Mouse (Mus musculus): ENCODE results near the gene Ppm1b.

The Ppm1b gene

GRCm38 (mm10) chr17:85026436-85026835 lies 69.9 kb downstream of the Ppm1b start:
- no peak for DNase-seq

GRCm38 (mm10) chr17:85027247-85027646 lies 70.7 kb downstream of the Ppm1b start:
- no peak for DNase-seq

DNA sequence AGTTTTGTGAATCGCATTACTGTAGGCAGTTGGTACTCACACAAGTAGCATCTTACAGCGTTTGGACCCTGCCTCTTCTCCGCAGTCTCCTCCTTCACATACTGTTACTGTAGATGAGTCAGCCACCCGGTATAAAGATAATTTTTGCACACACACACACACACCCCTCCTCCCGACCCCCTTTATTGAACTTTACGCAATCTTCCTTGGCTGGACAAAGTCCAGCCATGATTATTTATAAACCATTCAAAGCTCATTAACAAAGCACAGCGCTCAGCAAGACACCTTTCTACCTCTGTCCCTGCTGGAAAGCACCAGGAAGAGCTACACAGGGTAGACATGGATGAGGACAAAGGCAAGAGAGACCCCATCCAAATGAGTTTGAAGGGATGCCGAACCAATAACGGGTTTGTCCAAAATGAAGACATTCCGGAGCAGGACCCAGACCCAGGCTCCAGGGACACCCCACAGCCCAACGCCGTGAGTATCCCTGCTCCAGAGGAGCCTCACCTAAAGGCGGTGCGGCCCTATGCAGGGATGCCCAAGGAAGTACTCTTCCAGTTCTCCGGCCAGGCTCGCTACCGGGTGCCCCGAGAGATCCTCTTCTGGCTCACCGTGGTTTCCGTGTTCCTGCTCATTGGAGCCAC lies 71.7 kb downstream of the Ppm1b start, which contains the start of gene Slc3a1:
TSS of gene Slc3a1 (plus strand) at position 284 of the 647 bp plus-strand sequence.
- no peak for DNase-seq

GRCm38 (mm10) chr17:85028797-85029196 lies 72.3 kb downstream of the Ppm1b start:
- no peak for DNase-seq

GRCm38 (mm10) chr17:85030651-85031050 lies 74.1 kb downstream of the Ppm1b start:
- no peak for DNase-seq

GRCm38 (mm10) chr17:85033087-85033486 lies 76.5 kb downstream of the Ppm1b start:
- no peak for DNase-seq

DNA sequence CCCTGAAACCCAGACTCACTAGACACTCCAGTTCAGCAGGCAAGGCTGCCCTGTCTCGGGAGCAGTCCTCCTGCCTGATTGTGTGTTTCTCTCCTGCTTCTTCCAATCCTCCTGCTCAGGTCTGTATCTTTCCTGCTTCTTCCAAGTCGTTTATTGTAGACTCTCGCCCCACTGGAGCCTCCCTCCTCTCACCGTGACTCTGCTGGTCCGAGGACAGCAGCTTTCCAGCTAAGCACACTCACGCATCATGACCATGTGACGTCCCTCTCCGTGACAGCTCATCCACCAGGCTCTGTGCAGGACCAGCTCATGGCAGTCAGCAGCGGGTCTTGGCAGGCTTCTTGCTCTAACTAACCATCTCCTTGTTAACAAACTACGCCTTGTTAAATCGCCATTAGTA lies 77.5 kb downstream of the Ppm1b start:
- no peak for DNase-seq

GRCm38 (mm10) chr17:85037855-85038254 lies 81.3 kb downstream of the Ppm1b start:
- DNase-seq = no peak

GRCm38 (mm10) chr17:85038311-85038710 lies 81.8 kb downstream of the Ppm1b start:
- DNase-seq = no peak

DNA sequence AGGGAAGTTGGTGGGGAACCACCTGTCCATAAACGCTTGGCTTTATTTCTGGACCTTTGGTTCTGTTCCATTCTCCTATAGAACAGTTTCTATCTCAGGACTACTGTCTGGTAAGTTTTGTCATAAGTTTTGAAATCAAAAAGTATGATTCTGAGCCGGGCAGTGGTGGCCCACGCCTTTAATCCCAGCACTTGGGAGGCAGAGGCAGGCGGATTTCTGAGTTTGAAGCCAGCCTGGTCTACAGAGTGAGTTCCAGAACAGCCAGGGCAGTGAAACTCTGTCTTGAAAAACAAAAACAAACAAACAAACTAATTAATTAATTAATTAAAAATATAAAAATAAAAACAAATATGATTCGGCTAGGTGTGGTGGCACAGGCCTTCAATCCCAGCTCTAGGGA lies 82.2 kb downstream of the Ppm1b start:
- no peak for DNase-seq

DNA sequence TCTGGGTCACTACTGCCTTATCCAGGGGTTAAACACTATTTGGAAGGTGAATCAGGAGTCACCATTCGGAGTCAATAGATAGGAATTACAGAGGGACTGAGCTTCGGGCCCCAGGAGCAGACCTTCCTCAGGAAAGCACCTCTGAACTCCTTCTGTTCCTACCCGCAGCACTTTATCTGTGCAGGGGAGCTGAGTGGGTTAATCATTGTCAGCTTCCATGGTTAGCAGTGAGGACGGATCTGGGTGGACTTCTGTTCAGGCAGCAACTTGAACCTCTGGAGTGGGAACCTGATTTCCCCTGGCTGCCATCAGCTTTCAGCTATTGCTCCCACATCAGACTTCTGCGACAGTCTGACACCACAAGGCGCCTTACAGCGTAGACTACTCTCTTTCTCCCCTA lies 84.4 kb downstream of the Ppm1b start:
- DNase-seq = no peak

- no peak for DNase-seq
These were observed 85.9 kb downstream of the Ppm1b start for GRCm38 (mm10) chr17:85042419-85042818.

DNA sequence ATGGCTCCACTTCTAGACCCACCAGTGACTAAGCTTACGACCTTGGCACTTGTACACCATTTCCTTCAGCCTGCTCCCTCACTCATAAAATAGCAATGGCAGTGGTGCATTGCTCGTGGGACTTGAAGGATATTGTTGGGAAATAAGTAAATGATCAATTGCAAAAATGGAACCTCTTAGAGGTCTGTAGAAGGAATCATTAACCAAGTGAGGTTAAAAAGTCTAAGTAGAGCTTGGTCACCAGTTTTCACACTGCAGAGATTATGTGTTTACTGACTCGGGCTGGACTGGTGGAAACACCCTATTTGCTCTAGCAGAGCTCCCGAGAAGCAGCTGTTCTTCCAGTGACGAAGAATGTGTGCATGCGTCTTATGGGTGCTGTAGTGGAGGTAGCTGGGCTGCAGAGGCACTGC lies 86.9 kb downstream of the Ppm1b start:
- DNase-seq = no peak

- DNase-seq = no peak
These were observed 87.9 kb downstream of the Ppm1b start for GRCm38 (mm10) chr17:85044466-85044865.

DNA sequence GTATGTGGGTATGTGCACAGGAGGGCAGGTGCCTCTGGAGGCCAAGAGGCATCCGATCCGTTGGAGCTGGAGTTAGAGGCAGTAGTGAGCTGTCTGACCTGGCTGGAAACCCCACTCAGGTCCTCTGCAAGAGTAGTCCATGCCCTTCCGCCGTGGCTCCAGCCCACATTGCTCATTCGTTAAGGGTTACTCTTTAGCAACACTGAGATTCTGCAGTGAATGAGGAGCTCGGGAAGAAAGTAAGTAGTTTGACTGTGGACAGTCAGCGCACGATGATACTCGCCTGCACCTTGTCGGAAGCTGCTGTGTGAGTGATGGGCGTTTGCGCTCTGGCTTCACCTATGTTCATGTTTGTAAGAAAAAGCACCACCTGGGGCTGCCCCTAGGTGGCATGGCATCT lies 88.6 kb downstream of the Ppm1b start:
- DNase-seq = no peak

GRCm38 (mm10) chr17:85048379-85048778 lies 91.8 kb downstream of the Ppm1b start:
- no peak for DNase-seq

- DNase-seq = no peak
These were observed 101.7 kb downstream of the Ppm1b start for GRCm38 (mm10) chr17:85058276-85058675.

- no peak for DNase-seq
These were observed 102.6 kb downstream of the Ppm1b start for GRCm38 (mm10) chr17:85059136-85059535.

- DNase-seq = no peak
These were observed 107.0 kb downstream of the Ppm1b start for GRCm38 (mm10) chr17:85063560-85063959.

DNA sequence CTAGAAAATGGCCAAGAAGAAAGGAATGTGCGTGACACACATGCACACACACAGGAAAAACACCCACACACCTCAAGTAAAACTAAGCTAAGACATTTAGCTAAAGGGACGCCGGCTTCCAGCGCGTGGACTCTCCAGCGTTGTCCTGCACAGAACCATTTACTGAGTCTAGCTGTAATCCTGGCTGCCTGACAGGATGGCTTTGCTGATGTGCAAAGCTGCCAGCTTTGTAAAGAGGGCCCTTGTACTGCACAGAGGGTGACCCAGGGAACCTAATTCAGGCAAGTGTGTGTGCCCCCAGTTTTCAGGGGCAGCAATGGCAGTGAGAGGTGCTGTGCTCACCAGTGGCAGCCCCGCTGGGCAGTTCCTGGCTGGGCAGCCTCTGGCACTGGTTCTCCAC lies 110.8 kb downstream of the Ppm1b start:
- DNase-seq = no peak

DNA sequence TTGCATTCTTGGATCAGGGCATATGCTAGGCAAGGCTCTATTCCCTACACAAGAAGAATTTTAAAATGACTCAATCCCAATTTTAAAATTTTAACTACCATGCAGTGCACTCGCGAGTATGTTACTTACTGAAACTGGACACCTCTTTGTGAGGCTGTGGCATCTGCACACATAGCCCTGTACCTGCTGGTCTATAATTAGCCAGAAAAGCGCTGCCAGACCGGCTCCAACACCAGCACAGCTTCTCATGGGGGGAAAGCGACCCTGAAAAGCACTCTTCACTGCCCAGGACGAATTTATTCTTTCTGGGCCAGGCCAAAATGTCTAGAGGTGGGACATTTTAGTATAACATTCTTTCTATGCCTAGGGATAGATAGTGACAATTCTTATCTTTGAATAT lies 114.1 kb downstream of the Ppm1b start:
- no peak for DNase-seq

DNA sequence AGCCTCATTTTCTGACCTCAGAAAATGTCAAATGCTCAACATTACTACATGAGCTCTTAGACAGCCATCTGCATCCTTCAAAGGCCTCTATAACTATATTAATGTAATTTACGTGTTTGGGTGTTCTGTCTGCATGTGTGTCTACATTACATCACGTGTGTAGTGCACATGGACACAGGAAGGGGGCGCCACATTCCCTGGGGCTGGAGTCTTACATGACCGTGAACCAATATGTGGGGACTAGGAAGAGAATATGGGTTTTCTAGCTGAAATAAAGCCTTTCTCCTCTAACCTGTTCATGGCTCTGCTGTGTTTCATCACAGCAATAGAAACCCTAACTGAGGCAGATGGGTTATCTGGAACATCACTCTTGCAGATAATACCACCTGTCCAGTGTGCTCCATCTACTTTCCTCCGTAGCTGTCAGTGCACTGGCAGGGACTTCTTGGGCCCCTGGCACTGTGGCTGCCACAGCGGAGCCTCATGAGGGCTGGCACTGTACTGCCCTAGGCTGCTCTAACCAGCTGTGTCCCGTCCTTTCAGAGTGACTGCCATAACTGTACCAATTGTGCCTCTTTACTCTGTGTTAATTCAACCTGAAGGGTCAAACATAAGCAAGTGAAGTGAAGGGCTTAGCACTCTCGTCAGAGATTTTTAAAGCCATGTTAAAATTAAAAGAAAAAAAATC lies 114.7 kb downstream of the Ppm1b start:
- no peak for DNase-seq

GRCm38 (mm10) chr17:85072383-85072782 lies 115.8 kb downstream of the Ppm1b start:
- no peak for DNase-seq

GRCm38 (mm10) chr17:85073214-85073613 lies 116.7 kb downstream of the Ppm1b start:
- DNase-seq = no peak
